ENCODE assay signal across 16 mouse cellular contexts in the genomic region with DNA sequence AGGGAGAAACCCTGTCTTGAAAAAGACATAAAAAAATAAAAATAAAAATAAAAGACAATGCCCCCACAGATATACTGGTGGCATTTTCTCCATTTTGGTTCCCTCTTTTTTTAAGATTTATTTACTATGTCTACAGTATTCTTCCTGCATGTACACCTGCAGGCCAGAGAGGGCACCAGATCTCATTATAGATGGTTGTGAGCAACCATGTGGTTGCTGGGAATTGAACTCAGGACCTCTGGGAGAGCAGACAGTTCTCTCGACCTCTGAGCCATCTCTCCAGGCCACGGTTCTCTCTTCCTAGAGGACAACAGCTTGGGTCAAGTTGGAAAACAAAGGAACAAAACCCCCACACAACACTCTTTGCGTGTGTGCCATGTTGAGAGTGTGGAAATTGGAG. TPM values are rescaled to one million over a fixed set of nuclear protein-coding genes. Genes with fewer than 3 reads are reported as not detected.
"Had no signal": no experiment of that assay in that cellular context is flagged by ENCODE, and none has a peak within 500 bp of the region (broad histone marks: within the 10 kb centered on the region; RNA-seq: fewer than 3 reads in every experiment).

No protein-coding gene starts in this region.

- H3K27me3 ChIP-seq: lung, embryonic 15.5 days; midbrain, embryonic 13.5 days; midbrain, embryonic 15.5 days; neural tube, embryonic 12.5 days had no signal

- H3K9ac ChIP-seq: lung, embryonic 15.5 days; midbrain, embryonic 13.5 days; midbrain, embryonic 15.5 days; neural tube, embryonic 12.5 days had no signal

- H3K9me3 ChIP-seq: lung, embryonic 15.5 days; midbrain, embryonic 13.5 days; midbrain, embryonic 15.5 days had no signal

- DNase-seq: lung, adult 2 months; lung, postnatal 14 days; lung, postnatal 36 days; right cerebral cortex, postnatal 25 days; right cerebral cortex, postnatal 4 days; spleen, adult 18-20 months; thymus, adult 18-20 months; thymus, postnatal 14 days; thymus, postnatal 36 days had no signal

- H3K4me3 ChIP-seq: lung, embryonic 15.5 days; megakaryocyte, embryonic 14.5 days; midbrain, embryonic 13.5 days; midbrain, embryonic 15.5 days; neural tube, embryonic 12.5 days had no signal

- H3K36me3 ChIP-seq: lung, embryonic 15.5 days; midbrain, embryonic 13.5 days; midbrain, embryonic 15.5 days; neural tube, embryonic 12.5 days had no signal

- H3K27ac ChIP-seq: lung, embryonic 15.5 days; macrophage; midbrain, embryonic 13.5 days; midbrain, embryonic 15.5 days; neural tube, embryonic 12.5 days had no signal

RNA-seq across cellular contexts. Expression of gene Rcor2, which starts 5.2 kb away (rescaled TPM):
- total RNA-seq: monocyte, adult 5-6 weeks had no signal
